Mouse (Mus musculus) left cerebral cortex, postnatal 25 days (tissue): Measurements from ENCODE around the gene Ispd. TPM values are rescaled to one million over a fixed set of nuclear protein-coding genes. Genes with fewer than 3 reads are reported as not detected.
A peak's percentile ranks its signal among the peaks of the same experiment; 100 is the strongest.

Experiments used
- DNase-seq, 2 experiments: peaks; one replicate each; pipeline ENCODE4 v3.0.0; 2022; ENCODE audit warnings: low spot score in 2 of 2, mixed read lengths in 1 of 2
- intact Hi-C: fragments of 180-260 bp; cut with DNase I; formaldehyde crosslinking; loops from one replicate; pipeline ENCODE4 v1.15.1; 2025
- total RNA-seq, 2 experiments: library from RNA; stranded (reverse); gene quantifications; 2 replicates each; pipeline ENCODE4 v1.2.3; 2021

The Ispd gene
- total RNA-seq, 2 experiments from 2014 or later: 11.4 to 11.6 TPM

DNA sequence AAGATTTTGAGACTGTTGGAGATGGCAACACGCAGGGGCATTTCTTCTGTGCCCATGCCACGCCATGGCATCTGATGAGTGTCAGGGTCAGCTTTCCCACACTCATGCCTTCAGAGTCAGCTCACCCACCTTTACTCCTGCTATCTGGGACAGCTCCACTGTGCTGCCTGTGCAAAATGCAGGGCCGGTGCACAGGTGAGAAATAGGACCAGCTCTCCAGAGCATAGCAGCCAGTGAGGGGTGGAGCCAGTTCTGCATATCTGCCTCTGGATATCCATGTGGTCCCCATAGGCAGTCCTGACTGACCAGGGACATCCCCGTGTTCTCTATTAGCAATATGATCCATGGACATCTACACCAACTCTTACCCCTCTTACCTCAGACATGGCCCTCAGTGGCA, 297.0 kb downstream of the Ispd start:
- DNase-seq: no peak
- intact Hi-C loops: no loop called here

DNA sequence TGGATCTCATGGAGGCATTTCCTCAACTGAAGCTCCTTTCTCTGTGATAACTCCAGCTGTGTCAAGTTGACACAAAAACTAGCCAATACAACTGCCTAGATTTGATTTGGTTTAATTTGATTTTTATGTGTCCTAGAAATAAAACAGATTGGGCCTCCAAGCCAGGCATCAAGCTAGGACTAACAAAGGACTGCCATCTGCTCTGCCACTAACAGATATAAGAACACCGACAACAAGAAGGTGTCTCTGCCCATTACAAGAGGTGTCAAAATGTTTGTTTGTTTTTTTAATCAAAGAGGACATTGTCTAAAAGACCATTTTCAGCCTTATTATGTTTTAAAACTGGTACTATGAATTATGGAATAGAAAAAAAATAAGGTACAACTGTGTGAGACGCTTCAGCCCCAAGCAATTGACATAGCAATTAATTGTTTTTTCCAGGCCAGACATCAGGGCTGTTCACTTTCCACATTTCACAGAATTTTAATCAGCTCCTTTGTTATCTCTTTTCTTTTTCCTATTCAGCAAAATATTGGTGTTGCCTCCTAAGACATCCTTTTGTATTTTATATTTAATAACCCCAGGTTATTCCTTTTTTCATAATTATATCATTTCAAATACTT, 299.7 kb downstream of the Ispd start:
- DNase-seq: no peak

GRCm38 (mm10) chr12:36681779-36682178, 300.5 kb downstream of the Ispd start:
- DNase-seq: no peak
- intact Hi-C loops: no loop called here

More for the DNA sequence above, 299.7 kb downstream of the Ispd start:
- intact Hi-C loops: no loop called here

DNA sequence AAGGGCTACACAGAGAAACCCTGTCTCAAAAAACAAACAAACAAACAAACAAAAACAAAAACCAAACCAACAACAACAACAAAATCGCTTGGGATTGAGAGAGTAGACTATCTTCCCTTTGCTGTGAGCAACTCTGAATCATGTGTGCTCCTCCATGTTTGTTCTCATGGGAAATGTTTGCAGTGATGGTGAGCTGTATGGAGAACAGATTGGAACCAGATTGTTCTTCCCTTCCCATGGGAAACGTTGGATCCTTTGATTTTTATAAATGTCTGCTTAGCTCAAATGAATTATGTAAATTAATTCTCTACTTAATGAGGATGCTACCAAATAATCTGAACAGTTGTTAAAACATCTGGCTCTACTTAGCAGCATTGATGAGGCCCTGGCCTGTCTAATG, 312.8 kb downstream of the Ispd start:
- no peak for DNase-seq
- intact Hi-C loops: no loop called here

DNA sequence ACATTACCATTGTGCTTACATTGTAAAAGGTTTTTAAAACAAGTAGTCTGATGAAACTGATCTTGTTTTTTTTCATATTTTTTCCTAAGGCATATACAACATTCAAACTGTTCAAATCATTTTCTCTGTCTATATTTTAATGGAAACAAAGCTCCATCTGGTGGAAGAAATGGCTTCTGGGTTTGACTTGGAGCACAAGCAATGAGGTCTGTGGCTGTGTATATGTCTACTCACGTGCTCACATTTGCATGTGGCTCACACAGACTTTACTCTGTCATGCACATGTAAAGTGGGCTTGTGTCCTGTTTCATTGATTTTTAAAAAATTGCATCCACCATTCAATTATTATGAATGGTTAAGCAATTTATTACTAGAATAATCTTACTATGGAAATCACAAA, 323.1 kb downstream of the Ispd start:
- intact Hi-C loops: loop anchor here (10.0 kb wide), 2 partner anchors 490 to 810 kb away; no protein-coding TSS in a partner anchor
- DNase-seq: peak in 1 of 2 experiments; percentile 43

GRCm38 (mm10) chr12:36708810-36709209, 327.6 kb downstream of the Ispd start:
- DNase-seq: no peak
- intact Hi-C loops: loop anchor here (10.0 kb wide), 2 partner anchors 494 to 814 kb away; no protein-coding TSS in a partner anchor

GRCm38 (mm10) chr12:36713866-36714662, 332.8 kb downstream of the Ispd start:
- DNase-seq: peak; percentile 17 to 50
- intact Hi-C loops: loop anchor here (2.0 to 10.0 kb wide), 3 partner anchors 461 to 871 kb away; no protein-coding TSS in a partner anchor

GRCm38 (mm10) chr12:36717526-36717925, 336.3 kb downstream of the Ispd start:
- DNase-seq: no peak
- intact Hi-C loops: loop anchor here (10.0 kb wide), 2 partner anchors 457 to 867 kb away; no protein-coding TSS in a partner anchor

DNA sequence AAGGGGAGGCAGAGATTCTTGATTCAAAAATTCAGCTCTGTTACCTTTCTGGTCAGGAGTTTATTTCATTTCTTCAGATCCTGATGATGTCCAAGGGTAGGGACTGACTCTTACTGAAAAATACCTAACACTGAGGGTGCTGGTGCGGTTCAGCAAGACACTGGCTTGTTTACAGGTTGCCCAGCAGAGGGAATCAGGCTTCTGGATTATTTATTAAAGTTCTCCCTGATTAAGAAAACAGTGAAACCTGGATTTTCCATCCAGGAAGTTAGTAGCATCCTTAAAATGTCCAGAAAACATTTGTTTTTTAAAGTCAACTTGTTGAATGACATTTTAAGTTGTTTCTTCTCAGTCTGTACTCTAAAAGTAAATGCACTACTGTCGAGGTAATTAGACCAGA, 337.2 kb downstream of the Ispd start:
- intact Hi-C loops: loop anchor here (10.0 kb wide), 2 partner anchors 456 to 866 kb away; no protein-coding TSS in a partner anchor
- DNase-seq: no peak

DNA sequence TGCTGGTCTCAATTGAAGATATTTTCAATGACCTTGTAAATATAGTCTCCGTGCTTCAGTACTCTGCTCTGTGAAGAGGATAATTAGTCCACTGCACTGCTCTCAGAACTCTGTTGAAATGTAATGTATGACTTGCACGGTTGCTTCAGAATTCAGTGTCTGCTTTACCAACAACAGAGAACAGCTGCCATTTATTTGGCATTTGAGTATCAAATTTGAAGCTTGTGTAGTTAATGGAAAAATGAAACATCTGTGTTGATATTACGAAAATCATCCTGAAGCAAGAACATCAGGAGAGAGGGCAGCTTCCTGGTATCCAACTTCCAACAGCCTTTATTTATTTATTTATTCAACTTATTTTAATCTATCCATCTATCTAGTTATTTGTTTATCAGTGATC, 337.8 kb downstream of the Ispd start:
- DNase-seq: no peak
- intact Hi-C loops: loop anchor here (10.0 kb wide), 2 partner anchors 456 to 866 kb away; no protein-coding TSS in a partner anchor

- intact Hi-C loops: no loop called here
- DNase-seq: no peak
Measured at GRCm38 (mm10) chr12:36720779-36721178, 339.5 kb downstream of the Ispd start.

DNA sequence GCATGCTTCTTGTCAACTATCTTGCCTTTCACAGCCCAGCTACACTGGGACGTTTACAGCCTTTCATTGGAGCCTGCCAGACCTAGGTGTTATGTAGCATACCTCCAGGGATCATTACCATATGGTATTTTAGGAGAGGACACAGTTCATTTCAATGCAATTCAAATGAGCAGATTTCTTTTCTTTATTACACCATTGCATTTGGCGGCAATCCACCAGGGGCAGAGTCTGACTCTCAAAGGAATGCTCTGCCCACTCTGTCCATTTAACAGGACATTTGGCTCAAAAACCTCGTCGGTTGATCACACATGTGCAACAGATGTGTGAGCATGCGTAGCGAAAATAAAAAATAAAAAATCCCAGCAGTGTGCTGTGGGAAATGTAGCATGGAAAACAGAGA, 340.0 kb downstream of the Ispd start:
- intact Hi-C loops: no loop called here
- no peak for DNase-seq

GRCm38 (mm10) chr12:36722754-36723153, 341.5 kb downstream of the Ispd start:
- DNase-seq: no peak
- intact Hi-C loops: no loop called here

GRCm38 (mm10) chr12:36723302-36723701, 342.1 kb downstream of the Ispd start:
- intact Hi-C loops: no loop called here
- DNase-seq: no peak

DNA sequence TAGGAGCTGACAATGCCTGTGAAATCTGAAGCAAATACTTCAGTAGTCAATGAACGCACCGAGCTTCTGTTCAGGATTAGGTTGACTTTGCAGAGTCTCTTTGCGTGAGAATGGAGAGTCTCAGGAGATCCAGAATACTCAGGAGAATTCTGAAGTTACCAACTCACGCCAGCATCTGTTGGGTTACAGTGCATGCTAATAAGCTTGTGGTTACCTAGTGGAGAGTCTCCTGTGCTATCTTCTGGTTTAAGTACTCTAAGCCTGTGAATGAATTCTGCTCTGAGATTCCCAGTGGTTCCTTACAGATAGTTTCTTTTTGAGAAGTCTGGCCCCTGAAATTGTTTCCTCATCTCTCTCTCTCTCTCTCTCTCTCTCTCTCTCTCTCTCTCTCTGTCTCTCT, 343.0 kb downstream of the Ispd start:
- DNase-seq: no peak
- intact Hi-C loops: no loop called here

DNA sequence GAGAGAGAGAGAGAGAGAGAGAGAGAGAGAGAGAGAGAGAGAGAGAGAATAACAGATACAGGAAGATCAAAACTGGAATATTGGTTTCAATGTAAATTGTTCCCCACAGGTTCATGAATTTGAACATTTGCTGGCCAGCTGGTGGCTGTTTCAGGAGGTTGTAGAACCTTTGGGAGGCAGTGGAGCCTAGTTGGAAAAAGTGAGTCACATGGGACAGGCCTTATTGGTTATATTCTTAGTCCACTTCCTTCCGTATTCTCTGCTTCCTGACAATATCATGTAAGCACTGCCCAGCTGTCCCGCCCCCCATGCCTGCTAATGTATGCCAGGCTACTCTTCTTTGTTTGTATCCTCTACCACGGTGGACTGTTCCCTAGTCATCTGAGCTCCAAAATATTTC, 344.0 kb downstream of the Ispd start:
- no peak for DNase-seq
- intact Hi-C loops: no loop called here

- intact Hi-C loops: no loop called here
- no peak for DNase-seq
Measured at GRCm38 (mm10) chr12:36726026-36726425, 344.8 kb downstream of the Ispd start.

GRCm38 (mm10) chr12:36733673-36734371, 352.6 kb downstream of the Ispd start:
- DNase-seq: no peak

More at GRCm38 (mm10) chr12:36733673-36734371, 352.6 kb downstream of the Ispd start:
- intact Hi-C loops: no loop called here
